Mouse (Mus musculus): ENCODE results near the gene Mycl. TPM values are rescaled to one million over a fixed set of nuclear protein-coding genes. Genes with fewer than 3 reads are reported as not detected.

The Mycl gene
- polyA plus RNA-seq, 2 experiments = 0.37 to 0.44 TPM

- Histone ChIP-seq H3K27me3 (ENCODE audit: control insufficient read depth, insufficient read depth, low read length) (no peaks in the 10 kb centered on the region), H3K4me1 (replicated peaks; ENCODE audit: control insufficient read depth in 2 of 2, insufficient read depth in 2 of 2, low read length in 1 of 2) (no peaks in the 10 kb centered on the region), H3K4me2 (ENCODE audit: low read depth) (no peak overlapping the region), H3K36me3 (replicated peaks; ENCODE audit: control insufficient read depth, insufficient read depth, low read depth) (no peaks in the 10 kb centered on the region), H3K27ac (no peak overlapping the region), H3K4me3 (ENCODE audit: insufficient read depth in 1 of 2, low read depth in 2 of 2, low read length in 2 of 2) (no peak overlapping the region), H3K9ac (replicated peaks) (no peak overlapping the region), H3K9me3 (ENCODE audit: control insufficient read depth, low read length) (no peaks in the 10 kb centered on the region)
- 47% methylated on average over 4 of the region's 4 CpGs for WGBS (ENCODE audit: insufficient replicate concordance)
- TF ChIP-seq EP300 (IDR thresholded peaks at IDR 0.05; ENCODE audit: low read depth) (no peak), CTCF (IDR thresholded peaks at IDR 0.05; ENCODE audit: low read depth) (no peak)
- DNase-seq (ENCODE audit: low read depth in 3 of 3, low spot score in 3 of 3) (no peak), ATAC-seq (ENCODE audit: insufficient read depth) (no peak)
Measured at GRCm38 (mm10) chr4:122971646-122972045, 23.8 kb upstream of the Mycl start.

GRCm38 (mm10) chr4:122972056-122972455 lies 23.4 kb upstream of the Mycl start:
- WGBS (ENCODE audit: insufficient replicate concordance) = 54% methylated on average over 8 of the region's 8 CpGs
- no peaks in the 10 kb centered on the region for H3K4me1 ChIP-seq (replicated peaks; ENCODE audit: control insufficient read depth in 2 of 2, insufficient read depth in 2 of 2, low read length in 1 of 2)
- H3K9ac ChIP-seq (replicated peaks) = no peak overlapping the region
- no peaks in the 10 kb centered on the region for H3K27me3 ChIP-seq (ENCODE audit: control insufficient read depth, insufficient read depth, low read length)
- no peak for ATAC-seq (ENCODE audit: insufficient read depth)
- TF ChIP-seq CTCF (IDR thresholded peaks at IDR 0.05; ENCODE audit: low read depth) (no peak), EP300 (IDR thresholded peaks at IDR 0.05; ENCODE audit: low read depth) (no peak)
- H3K36me3 ChIP-seq (replicated peaks; ENCODE audit: control insufficient read depth, insufficient read depth, low read depth) = no peaks in the 10 kb centered on the region
- H3K9me3 ChIP-seq (ENCODE audit: control insufficient read depth, low read length) = no peaks in the 10 kb centered on the region
- H3K27ac ChIP-seq = no peak overlapping the region
- no peak overlapping the region for H3K4me3 ChIP-seq (ENCODE audit: insufficient read depth in 1 of 2, low read depth in 2 of 2, low read length in 2 of 2)
- H3K4me2 ChIP-seq (ENCODE audit: low read depth) = no peak overlapping the region
- DNase-seq (ENCODE audit: low read depth in 3 of 3, low spot score in 3 of 3) = no peak

GRCm38 (mm10) chr4:122974976-122975520 lies 20.4 kb upstream of the Mycl start:
- ATAC-seq (ENCODE audit: insufficient read depth) = no peak
- no peak overlapping the region for H3K9ac ChIP-seq (replicated peaks)
- 72% methylated on average over 5 of the region's 5 CpGs for WGBS (ENCODE audit: insufficient replicate concordance)

GRCm38 (mm10) chr4:122976885-122977284 lies 18.6 kb upstream of the Mycl start:
- 54% methylated on average over 4 of the region's 4 CpGs for WGBS (ENCODE audit: insufficient replicate concordance)
- Histone ChIP-seq H3K27ac (no peak overlapping the region), H3K36me3 (replicated peaks; ENCODE audit: control insufficient read depth, insufficient read depth, low read depth) (no peaks in the 10 kb centered on the region), H3K9me3 (ENCODE audit: control insufficient read depth, low read length) (no peaks in the 10 kb centered on the region), H3K9ac (replicated peaks) (no peak overlapping the region), H3K4me2 (ENCODE audit: low read depth) (no peak overlapping the region), H3K4me3 (ENCODE audit: insufficient read depth in 1 of 2, low read depth in 2 of 2, low read length in 2 of 2) (no peak overlapping the region), H3K27me3 (ENCODE audit: control insufficient read depth, insufficient read depth, low read length) (no peaks in the 10 kb centered on the region), H3K4me1 (replicated peaks; ENCODE audit: control insufficient read depth in 2 of 2, insufficient read depth in 2 of 2, low read length in 1 of 2) (no peaks in the 10 kb centered on the region; a peak in 1 of 4 replicates)
- TF ChIP-seq EP300 (IDR thresholded peaks at IDR 0.05; ENCODE audit: low read depth) (no peak), CTCF (IDR thresholded peaks at IDR 0.05; ENCODE audit: low read depth) (no peak)
- DNase-seq (ENCODE audit: low read depth in 3 of 3, low spot score in 3 of 3) = no peak
- no peak for ATAC-seq (ENCODE audit: insufficient read depth)

More at GRCm38 (mm10) chr4:122974976-122975520, 20.4 kb upstream of the Mycl start:
- no peak overlapping the region for H3K27ac ChIP-seq
- H3K9me3 ChIP-seq (ENCODE audit: control insufficient read depth, low read length) = no peaks in the 10 kb centered on the region
- TF ChIP-seq EP300 (IDR thresholded peaks at IDR 0.05; ENCODE audit: low read depth) = no peak
- H3K4me3 ChIP-seq (ENCODE audit: insufficient read depth in 1 of 2, low read depth in 2 of 2, low read length in 2 of 2) = no peak overlapping the region
- DNase-seq (ENCODE audit: low read depth in 3 of 3, low spot score in 3 of 3) = no peak
- no peaks in the 10 kb centered on the region for H3K36me3 ChIP-seq (replicated peaks; ENCODE audit: control insufficient read depth, insufficient read depth, low read depth)
- H3K4me1 ChIP-seq (replicated peaks; ENCODE audit: control insufficient read depth in 2 of 2, insufficient read depth in 2 of 2, low read length in 1 of 2) = no peaks in the 10 kb centered on the region
- no peaks in the 10 kb centered on the region for H3K27me3 ChIP-seq (ENCODE audit: control insufficient read depth, insufficient read depth, low read length)
- no peak overlapping the region for H3K4me2 ChIP-seq (ENCODE audit: low read depth)

- Histone ChIP-seq H3K9ac (replicated peaks) (no peak overlapping the region), H3K9me3 (ENCODE audit: control insufficient read depth, low read length) (no peaks in the 10 kb centered on the region), H3K4me2 (ENCODE audit: low read depth) (no peak overlapping the region), H3K27ac (no peak overlapping the region), H3K36me3 (replicated peaks; ENCODE audit: control insufficient read depth, insufficient read depth, low read depth) (no peaks in the 10 kb centered on the region), H3K4me1 (replicated peaks; ENCODE audit: control insufficient read depth in 2 of 2, insufficient read depth in 2 of 2, low read length in 1 of 2) (no peaks in the 10 kb centered on the region; a peak in 1 of 4 replicates), H3K4me3 (ENCODE audit: insufficient read depth in 1 of 2, low read depth in 2 of 2, low read length in 2 of 2) (no peak overlapping the region), H3K27me3 (ENCODE audit: control insufficient read depth, insufficient read depth, low read length) (peaks cover 3% of the 10 kb centered on the region; the same call in 1 of the 2 replicates)
- 58% methylated on average over 2 of the region's 2 CpGs for WGBS (ENCODE audit: insufficient replicate concordance)
- ATAC-seq (ENCODE audit: insufficient read depth) (no peak), DNase-seq (ENCODE audit: low read depth in 3 of 3, low spot score in 3 of 3) (no peak)
- TF ChIP-seq CTCF (IDR thresholded peaks at IDR 0.05; ENCODE audit: low read depth) (no peak), EP300 (IDR thresholded peaks at IDR 0.05; ENCODE audit: low read depth) (no peak)
Measured at GRCm38 (mm10) chr4:122978850-122979249, 16.6 kb upstream of the Mycl start.

Measured in liver, embryonic 14.5 days (tissue).